Mouse (Mus musculus): ENCODE data around the gene Serinc4. TPM values are rescaled to one million over a fixed set of nuclear protein-coding genes. Genes with fewer than 3 reads are reported as not detected.
A peak's percentile ranks its signal among the peaks of the same experiment; 100 is the strongest.

Serinc4 gene
- total RNA-seq, 2 experiments from 2014 or later, result 0.10 TPM; not detected in 1

DNA sequence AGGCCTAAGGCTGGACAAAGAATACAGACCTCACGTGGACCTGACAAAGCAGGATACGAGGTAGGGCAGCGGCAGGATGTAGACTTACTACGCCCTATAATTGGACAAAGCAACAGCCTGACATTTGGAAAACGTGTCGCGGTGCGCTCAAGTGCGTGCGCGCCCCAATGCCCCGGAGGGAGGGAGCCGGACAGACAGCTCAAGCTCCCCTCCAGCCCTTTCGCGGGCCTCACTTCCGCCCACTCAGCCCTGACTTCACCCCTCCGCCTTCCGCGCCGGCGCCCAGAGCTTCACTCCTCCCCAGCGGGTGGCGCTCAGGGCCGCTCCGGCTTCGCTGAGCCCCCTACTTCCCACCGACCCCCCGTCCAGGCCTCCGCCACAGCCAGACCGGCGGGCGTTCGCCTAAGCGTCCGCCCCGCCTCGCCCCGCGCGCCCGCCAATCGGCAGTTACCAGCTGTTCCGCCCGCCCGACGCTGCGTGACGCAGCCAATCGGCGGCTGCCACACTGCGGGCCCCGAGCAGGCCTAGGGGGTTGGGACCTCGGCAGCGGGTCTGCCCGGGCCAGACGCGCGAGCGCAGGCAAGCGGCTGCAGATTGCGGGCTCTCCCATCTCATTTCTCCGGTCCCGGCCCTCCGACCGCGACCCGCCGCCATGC is 43.1 kb downstream of the Serinc4 start, which contains the start of the genes Pdia3 and Catsper2:
Gene Pdia3, plus strand, starts transcription at position 389 of the 656 bp plus-strand sequence.
Gene Catsper2, minus strand, starts transcription at position 406 of the 656 bp plus-strand sequence.
- DNase-seq (ENCODE audit: low spot score), result peak; percentile 96
- intact Hi-C loops (cut with DNase I), result no loop called here

DNA sequence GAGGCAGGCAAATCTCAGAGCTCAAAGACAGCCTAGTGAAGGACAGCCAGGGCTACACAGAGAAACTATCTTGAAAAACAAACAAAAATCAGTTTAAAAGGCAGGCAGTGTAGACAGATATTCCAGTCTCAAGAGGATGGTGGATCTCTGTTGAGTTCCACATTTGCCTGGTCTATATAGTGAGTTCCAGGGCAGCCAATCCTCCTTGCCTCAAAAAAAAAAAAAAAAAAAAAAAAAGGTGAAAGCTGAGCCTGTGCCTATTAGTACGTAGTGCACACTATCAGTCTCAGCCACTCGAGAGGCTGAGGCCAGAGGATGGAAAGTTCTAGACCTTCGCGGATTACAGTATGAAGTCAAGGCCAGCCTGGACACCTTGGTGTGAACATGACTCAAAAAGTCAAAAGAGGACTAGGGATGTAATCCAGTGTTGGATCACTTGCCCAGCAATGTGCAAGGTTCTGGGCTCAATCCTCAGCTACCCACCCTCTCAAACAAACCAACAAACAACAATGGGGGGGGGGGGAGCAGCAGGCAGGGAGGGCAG is 43.7 kb downstream of the Serinc4 start:
- intact Hi-C loops (cut with DNase I), result no loop called here
- no peak for DNase-seq (ENCODE audit: low spot score)

DNA sequence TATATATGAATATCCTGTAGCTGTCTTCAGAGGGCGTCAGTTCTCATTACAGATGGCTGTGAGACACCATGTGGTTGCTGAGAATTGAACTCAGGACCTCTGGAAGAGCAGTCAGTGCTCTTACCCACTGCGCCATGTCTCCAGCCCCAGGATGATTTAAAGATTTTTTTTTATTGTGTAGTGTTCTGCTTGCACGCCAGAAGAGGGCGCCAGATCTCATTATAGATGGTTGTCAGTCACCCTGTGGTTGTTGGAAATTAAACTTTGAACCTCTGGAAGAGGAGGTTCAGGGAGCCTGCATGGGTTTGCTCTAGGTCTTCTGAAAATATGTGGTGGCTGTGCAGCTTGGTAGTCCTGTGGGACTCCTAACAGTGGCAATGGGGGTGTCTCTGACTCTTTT is 48.4 kb downstream of the Serinc4 start:
- DNase-seq (ENCODE audit: low spot score), result no peak
- intact Hi-C loops (cut with DNase I), result no loop called here

DNA sequence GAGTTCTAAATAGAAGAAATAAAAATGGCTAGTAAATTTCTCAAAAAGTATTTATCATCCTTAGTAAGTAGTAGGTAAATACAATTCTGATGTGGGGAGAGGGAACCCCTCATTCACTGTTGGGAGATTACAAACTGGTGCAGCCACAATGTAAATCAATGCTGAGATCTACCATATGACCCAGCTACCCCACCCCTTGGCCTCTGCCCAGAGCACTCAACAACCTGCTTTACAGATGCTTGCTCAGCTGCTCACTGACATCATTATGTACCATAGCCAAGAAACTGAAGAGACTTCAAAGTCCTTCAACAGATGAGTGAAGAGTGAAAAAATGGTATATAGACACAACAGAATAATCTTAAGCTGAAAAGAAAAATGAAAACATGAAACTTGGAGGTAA is 53.3 kb downstream of the Serinc4 start:
- intact Hi-C loops (cut with DNase I), result no loop called here
- no peak for DNase-seq (ENCODE audit: low spot score)

GRCm38 (mm10) chr2:121396624-121397023 is 60.0 kb downstream of the Serinc4 start:
- intact Hi-C loops (cut with DNase I), result loop anchor here (10.0 kb wide), 1 partner anchor 352 kb away; no protein-coding TSS in a partner anchor
- DNase-seq (ENCODE audit: low spot score), result no peak

Small RNA genes lying within 50 kb of the gene (microRNA-seq; reads per million reads assigned to microRNA genes)
- not detected for gene Gm22953

Other genes starting within 250 kb of the Serinc4 start
- 10 to 100 TPM; 28.4 to 28.9 TPM for gene Trp53bp1, start 185.4 kb downstream of the Serinc4 start, total RNA-seq (2021)
- gene Map1a, start 167.2 kb downstream of the Serinc4 start, total RNA-seq (2021), result 1 to 10 TPM; 4.5 to 5.1 TPM
- 10 to 100 TPM; 48.0 to 50.5 TPM for gene Ppip5k1, start 101.4 kb downstream of the Serinc4 start, total RNA-seq (2021)
- gene Ckmt1, start 99.1 kb downstream of the Serinc4 start, total RNA-seq (2021), result 1 to 10 TPM; 1.3 to 2.4 TPM
- gene Strc, start 69.6 kb downstream of the Serinc4 start, total RNA-seq (2021), result not detected
- 100 to 1,000 TPM; 146 to 167 TPM for gene Pdia3, start 43.0 kb downstream of the Serinc4 start, total RNA-seq (2021)
- 1 to 10 TPM; 2.3 to 2.9 TPM for gene Catsper2, start 43.0 kb downstream of the Serinc4 start, total RNA-seq (2021)
- gene Ell3, start 12.5 kb downstream of the Serinc4 start, total RNA-seq (2021), result under 1 TPM in 1 of 2 experiments, not detected in 1; 0.14 TPM
- gene Serf2, start 7.6 kb downstream of the Serinc4 start, total RNA-seq (2021), result 100 to 1,000 TPM; 392 to 395 TPM
- 10 to 100 TPM; 22.8 to 23.1 TPM for gene Hypk, start 3.5 kb downstream of the Serinc4 start, total RNA-seq (2021)
- 10 to 100 TPM; 29.1 to 30.2 TPM for gene Mfap1b, start 17.3 kb upstream of the Serinc4 start, total RNA-seq (2021)
- gene Mfap1a, start 49.9 kb upstream of the Serinc4 start, total RNA-seq (2021), result 10 to 100 TPM; 26.1 to 29.0 TPM
- gene Wdr76, start 49.9 kb upstream of the Serinc4 start, total RNA-seq (2021), result 1 to 10 TPM; 3.2 to 3.9 TPM

Measured in heart, postnatal 25 days (tissue).